Mouse (Mus musculus): ENCODE measurements around the gene Gpr179.

DNA sequence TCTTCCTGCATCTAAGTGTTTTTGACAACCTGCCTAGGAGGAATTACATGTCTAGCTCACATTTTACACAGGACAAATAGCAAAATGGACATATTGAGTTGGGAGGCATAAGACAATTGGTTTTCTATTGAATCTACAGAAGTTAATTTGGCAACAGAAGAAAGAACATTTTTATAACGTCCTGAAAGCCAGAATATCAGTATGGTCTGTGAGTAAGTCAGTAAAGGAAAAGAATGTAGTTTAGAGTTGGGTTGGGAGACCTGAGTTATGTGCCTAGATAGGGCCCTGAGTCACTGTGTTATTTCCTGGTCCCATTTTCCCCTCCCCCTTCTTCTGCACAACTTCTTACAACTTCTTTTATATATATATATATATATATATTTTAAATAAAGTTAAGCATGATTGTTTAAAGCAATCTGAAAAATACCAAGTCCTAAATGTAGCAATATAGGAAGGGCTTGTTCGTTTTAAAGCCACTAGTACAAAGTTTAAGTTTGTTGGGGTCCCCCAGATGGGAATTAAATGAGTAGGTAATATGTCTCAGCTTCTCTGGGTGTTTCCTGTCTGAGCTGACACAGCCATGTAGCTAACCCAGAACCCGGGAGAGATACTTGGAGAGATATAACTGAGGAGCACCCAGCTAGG, 42.9 kb downstream of the Gpr179 start:
- no peak for TF ChIP-seq POLR2A (IDR thresholded peaks at IDR 0.05; ENCODE audit: control insufficient read depth, low read depth, low read length)
- TF ChIP-seq CTCF (IDR thresholded peaks at IDR 0.05; ENCODE audit: control insufficient read depth, insufficient read depth, insufficient replicate concordance, low read depth, low read length) = no peak

Measured in testis, adult 2 months (tissue).